Mouse (Mus musculus) MEL (cell line): ENCODE data around the gene Myocos. TPM values are rescaled to one million over a fixed set of nuclear protein-coding genes. Genes with fewer than 3 reads are reported as not detected.
A peak's percentile ranks its signal among the peaks of the same experiment; 100 is the strongest.

Experiments
- DNase-seq: peaks from one replicate; pipeline ENCODE4 v3.0.0; 2011; ENCODE audit warnings: low read depth, low spot score
- H3K27ac ChIP-seq: 2 replicates; pipeline ENCODE4 v1.5.1; 2012; ENCODE audit warnings: low read depth, mild to moderate bottlenecking, control low read depth, low read length, moderate library complexity; ENCODE audit not compliant: control insufficient read depth
- H3K27me3 ChIP-seq, 2 experiments: fragments of 150-350 bp in 1 of 2; sonication (generic) in 1 of 2; 2 replicates each; pipeline ENCODE4 v1.6.1; 2012; ENCODE audit warnings: low read length in 2 of 2, mild to moderate bottlenecking in 2 of 2, improper control_type of control experiment in 1 of 2, moderate library complexity in 1 of 2; ENCODE audit not compliant: insufficient read depth in 2 of 2, control insufficient read depth in 1 of 2
- H3K36me3 ChIP-seq, 2 experiments: 2 replicates each; pipeline ENCODE4 v1.6.1; 2012 to 2014; ENCODE audit warnings: low read length in 2 of 2, improper control_type of control experiment in 1 of 2, inconsistent platforms in 1 of 2, mild to moderate bottlenecking in 1 of 2; ENCODE audit not compliant: insufficient read depth in 2 of 2, control insufficient read depth in 1 of 2
- H3K4me1 ChIP-seq, 2 experiments: fragments of 150-350 bp in 1 of 2; sonication (generic) in 1 of 2; 2 replicates each; pipeline ENCODE4 v1.6.1; 2012; ENCODE audit warnings: low read length in 2 of 2, improper control_type of control experiment in 1 of 2, mild to moderate bottlenecking in 1 of 2; ENCODE audit not compliant: insufficient read depth in 2 of 2, control insufficient read depth in 1 of 2
- H3K4me3 ChIP-seq, 2 experiments: fragments of 150-350 bp in 1 of 2; sonication (generic) in 1 of 2; 2 replicates each; pipeline ENCODE4 v1.5.1; 2012; ENCODE audit warnings: low read depth in 2 of 2, low read length in 2 of 2, mild to moderate bottlenecking in 2 of 2, moderate library complexity in 2 of 2, control low read depth in 1 of 2, improper control_type of control experiment in 1 of 2; ENCODE audit not compliant: control insufficient read depth in 1 of 2, insufficient read depth in 1 of 2
- H3K79me2 ChIP-seq: 2 replicates; pipeline ENCODE4 v1.6.1; 2012; ENCODE audit warnings: mild to moderate bottlenecking, low read length, moderate library complexity; ENCODE audit not compliant: control insufficient read depth, poor library complexity, insufficient read depth
- H3K9ac ChIP-seq: 2 replicates; pipeline ENCODE4 v1.6.1; 2012; ENCODE audit warnings: low read depth, mild to moderate bottlenecking, control low read depth, low read length, moderate library complexity; ENCODE audit not compliant: control insufficient read depth, poor library complexity, severe bottlenecking
- H3K9me3 ChIP-seq: fragments of 150-350 bp; sonication (generic); replicated peaks from 2 replicates; pipeline ENCODE4 v1.6.1; 2012; ENCODE audit warnings: mild to moderate bottlenecking, low read length, improper control_type of control experiment, moderate library complexity; ENCODE audit not compliant: insufficient read depth
- BHLHE40 ChIP-seq: IDR thresholded peaks from 2 replicates; pipeline ENCODE4 v1.6.1; 2012; ENCODE audit warnings: low read depth, mild to moderate bottlenecking, inconsistent platforms, low read length, improper control_type of control experiment, borderline replicate concordance
- CHD2 ChIP-seq: IDR thresholded peaks from 2 replicates; pipeline ENCODE4 v1.6.1; 2011; ENCODE audit warnings: low read length, improper control_type of control experiment
- ELF1 ChIP-seq: IDR thresholded peaks from 2 replicates; pipeline ENCODE4 v1.6.1; 2014; ENCODE audit warnings: low read depth, mild to moderate bottlenecking, inconsistent platforms, low read length, improper control_type of control experiment, moderate library complexity
- EP300 ChIP-seq, 2 experiments: IDR thresholded peaks; 2 replicates each; pipeline ENCODE4 v1.6.1; 2011; ENCODE audit warnings: improper control_type of control experiment in 2 of 2, low read length in 2 of 2, low read depth in 1 of 2, mild to moderate bottlenecking in 1 of 2
- ETS1 ChIP-seq: IDR thresholded peaks from 2 replicates; pipeline ENCODE4 v1.6.1; 2012; ENCODE audit warnings: low read depth, mild to moderate bottlenecking, inconsistent platforms, low read length, improper control_type of control experiment, moderate library complexity
- GABPA ChIP-seq: IDR thresholded peaks from 2 replicates; pipeline ENCODE4 v1.6.1; 2012; ENCODE audit warnings: low read depth, mild to moderate bottlenecking, inconsistent platforms, low read length, improper control_type of control experiment, moderate library complexity
- GATA1 ChIP-seq: IDR thresholded peaks from 2 replicates; pipeline ENCODE4 v1.6.1; 2011; ENCODE audit warnings: low read depth, low read length, improper control_type of control experiment
- MEF2A ChIP-seq: IDR thresholded peaks from 2 replicates; pipeline ENCODE4 v1.6.1; 2014; ENCODE audit warnings: low read depth, mild to moderate bottlenecking, inconsistent platforms, low read length, improper control_type of control experiment; ENCODE audit not compliant: poor library complexity, insufficient replicate concordance, severe bottlenecking; ENCODE audit errors: extremely low read depth
- MYB ChIP-seq: IDR thresholded peaks from 2 replicates; pipeline ENCODE4 v1.6.1; 2011; ENCODE audit warnings: mild to moderate bottlenecking, low read depth, low read length, improper control_type of control experiment
- MYC ChIP-seq: IDR thresholded peaks from 2 replicates; pipeline ENCODE4 v1.6.1; 2011; ENCODE audit warnings: low read depth, mild to moderate bottlenecking, low read length, improper control_type of control experiment, moderate library complexity
- NRF1 ChIP-seq: IDR thresholded peaks from 2 replicates; pipeline ENCODE4 v1.6.1; 2014; ENCODE audit warnings: low read depth, mild to moderate bottlenecking, inconsistent platforms, low read length, improper control_type of control experiment, moderate library complexity; ENCODE audit not compliant: poor library complexity, insufficient read depth, severe bottlenecking
- POLR2AphosphoS2 ChIP-seq: IDR thresholded peaks from 2 replicates; pipeline ENCODE4 v1.6.1; 2011; ENCODE audit warnings: low read length, improper control_type of control experiment
- POLR2AphosphoS5 ChIP-seq: IDR thresholded peaks from 2 replicates; pipeline ENCODE4 v1.6.1; 2012; ENCODE audit warnings: low read depth, borderline replicate concordance, mild to moderate bottlenecking, inconsistent platforms, low read length, moderate library complexity, mixed read lengths
- RAD21 ChIP-seq: IDR thresholded peaks from 2 replicates; pipeline ENCODE4 v1.6.1; 2011; ENCODE audit warnings: mild to moderate bottlenecking, low read depth, low read length, improper control_type of control experiment
- RCOR1 ChIP-seq: IDR thresholded peaks from 2 replicates; pipeline ENCODE4 v1.6.1; 2012; ENCODE audit warnings: low read depth, mild to moderate bottlenecking, inconsistent platforms, low read length, improper control_type of control experiment
- SIN3A ChIP-seq: IDR thresholded peaks from 2 replicates; pipeline ENCODE4 v1.6.1; 2012; ENCODE audit warnings: low read length, improper control_type of control experiment, inconsistent platforms
- SMC3 ChIP-seq: IDR thresholded peaks from 2 replicates; pipeline ENCODE4 v1.6.1; 2011; ENCODE audit warnings: low read depth, low read length, improper control_type of control experiment
- TAL1 ChIP-seq: IDR thresholded peaks from 2 replicates; pipeline ENCODE4 v1.6.1; 2012; ENCODE audit warnings: mild to moderate bottlenecking, inconsistent platforms, low read length, moderate library complexity, mixed read lengths
- TCF12 ChIP-seq: IDR thresholded peaks from 2 replicates; pipeline ENCODE4 v1.6.1; 2014; ENCODE audit warnings: low read depth, mild to moderate bottlenecking, inconsistent platforms, low read length, improper control_type of control experiment, moderate library complexity
- USF2 ChIP-seq, 2 experiments: IDR thresholded peaks; 2 replicates each; pipeline ENCODE4 v1.6.1; 2011 to 2012; ENCODE audit warnings: improper control_type of control experiment in 2 of 2, low read length in 2 of 2, borderline replicate concordance in 1 of 2, inconsistent platforms in 1 of 2, low read depth in 1 of 2, mild to moderate bottlenecking in 1 of 2; ENCODE audit not compliant: insufficient read depth in 1 of 2
- ZKSCAN1 ChIP-seq: IDR thresholded peaks from 2 replicates; pipeline ENCODE4 v1.6.1; 2012; ENCODE audit warnings: low read depth, mild to moderate bottlenecking, inconsistent platforms, low read length, improper control_type of control experiment, moderate library complexity
- ZMIZ1 ChIP-seq: IDR thresholded peaks from 2 replicates; pipeline ENCODE4 v1.6.1; 2012; ENCODE audit warnings: low read depth, mild to moderate bottlenecking, inconsistent platforms, low read length, improper control_type of control experiment, moderate library complexity
- polyA plus RNA-seq, 2 experiments: library from polyadenylated mRNA; stranded (reverse) in 1 of 2; unstranded in 1 of 2; fragments of >175 nt in 1 of 2; fragments of >200 nt in 1 of 2; gene quantifications; 2 replicates each; pipeline versions ENCODE4 v1.2.1 to v1.2.4; 2012; ENCODE audit warnings: low replicate concordance in 2 of 2, low read depth in 1 of 2; ENCODE audit not compliant: insufficient read length in 2 of 2, insufficient read depth in 1 of 2, missing spikeins in 1 of 2
- total RNA-seq: library from RNA; depleted of rRNA; stranded (reverse); fragments of 300-350 nt; gene quantifications from 2 replicates; pipeline ENCODE4 v1.2.3, GENCODE M21; 2012

Gene Myocos
- total and polyA plus RNA-seq, 3 experiments, result not detected

- TF ChIP-seq ELF1, result no peak
- peak; percentile 86 for TF ChIP-seq ETS1
- peak in 1 of 2 experiments; percentile 21; a peak in 1 of 4 replicates for TF ChIP-seq EP300 (IDR thresholded peaks at IDR 0.05; ENCODE audit: low read depth in 1 of 2, low read length in 2 of 2)
- no peak for TF ChIP-seq GABPA
- TF ChIP-seq BHLHE40, result no peak
- TF ChIP-seq POLR2AphosphoS5, result no peak
- no peak for TF ChIP-seq MYB
- no peak for TF ChIP-seq SIN3A
- TF ChIP-seq MYC, result no peak
- TF ChIP-seq TCF12, result peak; percentile 59
- TF ChIP-seq TAL1, result peak; percentile 68
- TF ChIP-seq CHD2, result no peak
- TF ChIP-seq RAD21, result no peak
- no peak for TF ChIP-seq MEF2A
- TF ChIP-seq ZKSCAN1, result no peak
- TF ChIP-seq SMC3, result no peak
- no peak for TF ChIP-seq POLR2AphosphoS2
- TF ChIP-seq GATA1, result peak; percentile 22; the same call in 1 of the 2 replicates
- TF ChIP-seq RCOR1, result no peak
These were observed 2.3 kb upstream of the Myocos start (continued) for GRCm38 (mm10) chr1:162660276-162660860.

- Histone ChIP-seq H3K9ac (no peak overlapping the region), H3K9me3 (no peaks in the 10 kb centered on the region), H3K4me3 (no peak overlapping the region), H3K4me1 (0 out of 4 replicates have a peak, but pooled peaks cover 0 to 3% of the 10 kb centered on the region in 2 experiments), H3K36me3 (no peaks in the 10 kb centered on the region), H3K79me2 (no peaks in the 10 kb centered on the region), H3K27ac (no peak overlapping the region), H3K27me3 (peaks cover 0 to 2% of the 10 kb centered on the region in 2 experiments; a peak in 2 of 4 replicates)
- TF ChIP-seq NRF1 (no peak), USF2 (IDR thresholded peaks at IDR 0.05; ENCODE audit: borderline replicate concordance in 1 of 2, insufficient read depth in 1 of 2, low read depth in 1 of 2, low read length in 2 of 2) (no peak), ETS1 (no peak), TAL1 (no peak), ELF1 (no peak), GATA1 (no peak), POLR2AphosphoS5 (no peak), GABPA (no peak), CHD2 (no peak), ZMIZ1 (no peak)
- no peak for DNase-seq
These were observed 9.6 kb downstream of the Myocos start for GRCm38 (mm10) chr1:162648416-162648815.
